Mouse (Mus musculus) heart, adult 2 months (tissue): ENCODE data around the gene Exosc3. TPM values are rescaled to one million over a fixed set of nuclear protein-coding genes. Genes with fewer than 3 reads are reported as not detected.

Experiments
- DNase-seq, 2 experiments: peaks; one replicate each; pipeline ENCODE4 v3.0.0; 2021
- H3K27ac ChIP-seq: fragments of 200-600 bp; 2 replicates; pipeline ENCODE4 v1.8.1; 2022
- H3K27me3 ChIP-seq: fragments of 200-500 bp; 2 replicates; pipeline ENCODE4 v1.6.1; 2012; ENCODE audit warnings: mild to moderate bottlenecking, low read length, inconsistent platforms, mixed read lengths; ENCODE audit not compliant: control insufficient read depth, insufficient read depth
- H3K36me3 ChIP-seq: fragments of 200-500 bp; 2 replicates; pipeline ENCODE4 v1.6.1; 2012; ENCODE audit warnings: low read length, inconsistent platforms; ENCODE audit not compliant: control insufficient read depth, insufficient read depth
- H3K4me1 ChIP-seq: fragments of 200-500 bp; 2 replicates; pipeline ENCODE4 v1.6.1; 2011; ENCODE audit warnings: low read length; ENCODE audit not compliant: control insufficient read depth, insufficient read depth
- H3K4me3 ChIP-seq: fragments of 200-600 bp; 2 replicates; pipeline ENCODE4 v1.8.1; 2022
- H3K79me2 ChIP-seq: fragments of 200-500 bp; replicated peaks from 2 replicates; pipeline ENCODE4 v1.6.1; 2012; ENCODE audit warnings: mild to moderate bottlenecking, inconsistent platforms, low read length, moderate library complexity, mixed read lengths; ENCODE audit not compliant: control insufficient read depth, insufficient read depth
- H3K9ac ChIP-seq: fragments of 200-500 bp; 2 replicates; pipeline ENCODE4 v1.6.1; 2012; ENCODE audit warnings: low read depth, mild to moderate bottlenecking, control low read depth, inconsistent platforms, low read length, mixed read lengths
- CTCF ChIP-seq: fragments of 200-600 bp; IDR thresholded peaks from 2 replicates; pipeline ENCODE4 v1.8.1; 2022; ENCODE audit warnings: antibody characterized with exemption, mild to moderate bottlenecking, moderate library complexity
- EP300 ChIP-seq: fragments of 200-500 bp; IDR thresholded peaks from 2 replicates; pipeline ENCODE4 v1.6.1; 2011; ENCODE audit warnings: low read depth, low read length, control low read depth; ENCODE audit not compliant: insufficient read depth
- POLR2A ChIP-seq: fragments of 200-500 bp; IDR thresholded peaks from 2 replicates; pipeline ENCODE4 v1.6.1; 2011; ENCODE audit warnings: mild to moderate bottlenecking, low read depth, low read length, control low read depth; ENCODE audit not compliant: insufficient read depth
- WGBS: fragments of 180-500 bp; shearing (Covaris S2); methylation state at CpG from one replicate; pipeline ENCODE4 v1.1.7; 2018; 5-methylcytosine and 5-hydroxymethylcytosine counted together
- intact Hi-C: fragments of 180-260 bp; cut with DNase I; formaldehyde crosslinking; loops from one replicate; pipeline ENCODE4 v1.15.1; 2025
- polyA plus RNA-seq: library from polyadenylated mRNA; depleted of rRNA; stranded (reverse); fragments of >200 nt; gene quantifications from 2 replicates; pipeline ENCODE4 v1.2.3, GENCODE M21; 2012; rRNA removed
- total RNA-seq, 2 experiments: library from RNA; stranded (reverse); gene quantifications; 2 replicates each; pipeline ENCODE4 v1.2.3; 2021

Gene Exosc3
- total and polyA plus RNA-seq, 3 experiments, result 8.8 to 15.8 (median 14.3) TPM

DNA sequence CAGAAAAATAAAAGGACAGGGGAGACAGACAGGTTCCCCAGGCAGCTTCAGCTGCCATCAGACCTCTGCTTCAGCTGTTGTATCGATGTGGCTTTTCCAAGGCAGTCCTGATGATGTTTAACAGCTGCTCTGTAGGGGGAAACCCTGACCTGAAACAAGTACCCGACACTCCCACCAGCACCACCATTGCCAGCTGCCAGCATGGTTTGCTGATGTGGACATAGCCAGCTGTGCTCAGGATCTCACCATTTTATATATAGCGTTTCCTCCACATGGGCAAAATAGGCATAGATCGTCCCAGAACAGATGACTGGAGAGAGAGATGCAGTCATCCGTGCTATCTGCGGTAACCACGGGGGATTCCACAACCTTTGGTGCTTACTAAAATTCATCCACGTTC lies 66.8 kb downstream of the Exosc3 start:
- H3K27me3 ChIP-seq, result no peaks in the 10 kb centered on the region
- no peak overlapping the region for H3K9ac ChIP-seq
- no peaks in the 10 kb centered on the region for H3K36me3 ChIP-seq
- H3K4me1 ChIP-seq, result no peaks in the 10 kb centered on the region
- no peaks in the 10 kb centered on the region for H3K79me2 ChIP-seq
- 77% methylated on average over 8 of the region's 8 CpGs for WGBS
- DNase-seq, result no peak
- TF ChIP-seq EP300, result no peak
- intact Hi-C loops, result no loop called here
- no peak overlapping the region for H3K27ac ChIP-seq
- H3K4me3 ChIP-seq, result no peak overlapping the region

DNA sequence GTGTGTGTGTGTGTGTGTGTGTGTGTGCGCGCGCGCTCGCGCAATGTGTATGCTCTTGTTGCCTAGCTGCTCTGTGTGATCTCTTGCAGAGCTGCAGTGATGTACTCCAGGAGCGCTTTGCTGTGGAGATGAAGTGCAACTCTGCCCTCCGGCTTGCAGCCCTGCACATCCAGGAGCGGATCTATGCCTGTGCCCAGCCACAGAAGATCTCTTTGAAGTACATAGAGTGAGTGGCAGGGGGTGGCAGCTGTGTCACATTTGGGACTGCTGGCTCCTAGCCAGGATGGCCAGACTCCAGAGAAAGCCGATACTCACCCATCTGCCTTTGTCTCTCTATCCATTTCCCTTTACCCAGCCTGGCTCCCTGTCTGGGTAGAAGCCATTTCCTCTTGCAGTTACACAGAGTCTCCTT lies 71.5 kb downstream of the Exosc3 start:
- Histone ChIP-seq H3K4me1 (no peaks in the 10 kb centered on the region), H3K27me3 (no peaks in the 10 kb centered on the region), H3K79me2 (no peaks in the 10 kb centered on the region), H3K36me3 (no peaks in the 10 kb centered on the region), H3K9ac (no peak overlapping the region), H3K4me3 (no peak overlapping the region), H3K27ac (no peak overlapping the region)
- DNase-seq, result no peak
- intact Hi-C loops, result no loop called here
- no peak for TF ChIP-seq EP300
- 51% methylated on average over 10 of the region's 10 CpGs for WGBS

DNA sequence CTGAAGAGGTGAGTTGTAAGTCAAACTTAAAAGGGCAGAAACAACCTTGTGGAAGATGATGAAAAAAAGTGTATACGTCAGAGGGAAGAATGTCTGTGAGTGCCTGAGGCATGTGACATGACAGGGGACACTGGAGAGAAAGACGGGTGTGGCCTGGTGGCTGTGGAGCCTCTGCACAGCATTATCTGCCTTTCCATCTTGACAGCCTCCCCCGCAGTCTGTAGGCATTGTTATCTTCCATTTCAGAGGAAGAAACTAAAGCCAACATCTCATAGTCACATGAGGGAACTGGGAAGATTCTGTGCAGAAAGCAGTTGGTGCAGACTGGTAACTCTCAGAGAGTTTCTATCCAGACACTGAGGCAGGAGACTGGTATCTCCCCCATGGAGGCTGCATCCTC lies 74.6 kb downstream of the Exosc3 start:
- H3K79me2 ChIP-seq, result no peaks in the 10 kb centered on the region
- no peak overlapping the region for H3K27ac ChIP-seq
- DNase-seq, result no peak
- H3K4me3 ChIP-seq, result no peak overlapping the region
- no peaks in the 10 kb centered on the region for H3K4me1 ChIP-seq
- H3K27me3 ChIP-seq, result no peaks in the 10 kb centered on the region
- 52% methylated on average over 3 of the region's 3 CpGs for WGBS
- intact Hi-C loops, result no loop called here
- H3K9ac ChIP-seq, result no peak overlapping the region
- H3K36me3 ChIP-seq, result no peaks in the 10 kb centered on the region
- TF ChIP-seq EP300, result no peak
- no peak for TF ChIP-seq POLR2A
- no peak for TF ChIP-seq CTCF

Other genes starting within 250 kb of the Exosc3 start
- 100 to 1,000 TPM; 213 to 237 TPM for gene Tomm5, start 234.6 kb downstream of the Exosc3 start, total RNA-seq
- 205 and 285 TPM in 2 replicates for gene Tomm5, start 234.6 kb downstream of the Exosc3 start, polyA plus RNA-seq
- gene Frmpd1, start 157.9 kb downstream of the Exosc3 start, total RNA-seq, result under 1 TPM; 0.34 to 0.55 TPM
- 0.41 and 0.47 TPM in 2 replicates for gene Frmpd1, start 157.9 kb downstream of the Exosc3 start, polyA plus RNA-seq
- 1 to 10 TPM; 4.1 to 4.3 TPM for gene Trmt10b, start 45.6 kb downstream of the Exosc3 start, total RNA-seq
- gene Trmt10b, start 45.6 kb downstream of the Exosc3 start, polyA plus RNA-seq, result 2.7 and 3.2 TPM in 2 replicates
- gene Dcaf10, start 631 bp downstream of the Exosc3 start, total RNA-seq, result 10 to 100 TPM; 10.8 to 11.3 TPM
- gene Dcaf10, start 631 bp downstream of the Exosc3 start, polyA plus RNA-seq, result 4.2 and 7.4 TPM in 2 replicates
- gene Slc25a51, start 66.0 kb upstream of the Exosc3 start, total RNA-seq, result 100 to 1,000 TPM; 103 to 123 TPM
- 68.9 and 81.6 TPM in 2 replicates for gene Slc25a51, start 66.0 kb upstream of the Exosc3 start, polyA plus RNA-seq
- 10 to 100 TPM; 27.2 to 43.0 TPM for gene Shb, start 189.7 kb upstream of the Exosc3 start, total RNA-seq
- gene Shb, start 189.7 kb upstream of the Exosc3 start, polyA plus RNA-seq, result 19.2 and 19.4 TPM in 2 replicates